Mouse (Mus musculus) liver, embryonic 14.5 days (tissue): ENCODE measurements at regions not wholly inside any gene's neighbourhood (a gene's known extent, or its start where the extent isn't known, plus 50 kb on each side); places are given as distances from the start of the nearest gene placed in this dataset.

Source experiments
- CTCF ChIP-seq: IDR thresholded peaks from 2 replicates; pipeline ENCODE4 v1.5.1; 2016; ENCODE audit warnings: antibody characterized with exemption, low read depth, control low read depth
- EP300 ChIP-seq: IDR thresholded peaks from 2 replicates; pipeline ENCODE4 v1.6.1; 2016; ENCODE audit warnings: antibody characterized with exemption, low read depth

DNA sequence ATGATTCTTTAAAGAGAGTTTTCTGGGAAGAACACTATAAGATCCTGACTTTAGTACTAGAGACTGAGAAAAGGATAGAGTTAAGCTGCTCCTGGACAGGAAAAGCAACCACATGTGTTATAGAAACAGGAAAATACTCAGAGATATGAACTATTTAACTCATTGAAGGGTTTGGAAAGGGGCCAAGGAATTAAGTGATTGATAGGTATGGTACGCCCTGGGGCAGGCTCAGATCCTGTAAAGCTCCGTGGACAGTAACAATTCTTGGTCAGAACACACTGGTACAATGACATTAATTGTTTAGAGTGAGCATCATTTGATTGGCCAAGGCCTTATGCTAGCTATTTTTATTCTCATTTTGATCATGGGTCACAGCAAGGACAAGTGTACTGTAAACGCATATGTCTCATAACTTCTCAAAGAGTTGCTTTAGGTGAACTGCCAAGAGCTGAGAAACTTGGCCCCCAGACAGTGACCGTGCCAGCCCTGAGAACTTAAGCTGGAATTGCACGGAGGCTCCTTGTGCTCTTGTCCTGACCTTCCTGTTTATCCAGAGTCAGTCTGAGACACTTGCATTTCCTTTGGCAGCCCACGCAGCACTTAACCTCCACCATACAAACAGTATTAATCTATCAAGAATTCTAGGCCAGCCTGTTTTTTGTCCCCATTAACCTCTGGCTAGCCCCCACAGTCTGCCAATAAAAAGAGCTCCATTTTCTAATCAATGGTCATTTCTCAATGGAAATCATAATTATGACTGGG is 210.5 kb upstream of the Fbxl4 start:
- TF ChIP-seq CTCF (no peak), EP300 (no peak)
